Mouse (Mus musculus): ENCODE measurements at regions not wholly inside any gene's neighbourhood (a gene's known extent, or its start where the extent isn't known, plus 50 kb on each side); places are given as distances from the start of the nearest gene placed in this dataset.
A peak's percentile ranks its signal among the peaks of the same experiment; 100 is the strongest.

GRCm38 (mm10) chr14:84928161-84928560, 484.8 kb downstream of the Pcdh17 start:
- DNase-seq: peak; percentile 9

GRCm38 (mm10) chr14:84934094-84934493, 490.7 kb downstream of the Pcdh17 start:
- DNase-seq: peak; percentile 22

GRCm38 (mm10) chr14:84955300-84955699, 511.9 kb downstream of the Pcdh17 start:
- no peak for DNase-seq

DNA sequence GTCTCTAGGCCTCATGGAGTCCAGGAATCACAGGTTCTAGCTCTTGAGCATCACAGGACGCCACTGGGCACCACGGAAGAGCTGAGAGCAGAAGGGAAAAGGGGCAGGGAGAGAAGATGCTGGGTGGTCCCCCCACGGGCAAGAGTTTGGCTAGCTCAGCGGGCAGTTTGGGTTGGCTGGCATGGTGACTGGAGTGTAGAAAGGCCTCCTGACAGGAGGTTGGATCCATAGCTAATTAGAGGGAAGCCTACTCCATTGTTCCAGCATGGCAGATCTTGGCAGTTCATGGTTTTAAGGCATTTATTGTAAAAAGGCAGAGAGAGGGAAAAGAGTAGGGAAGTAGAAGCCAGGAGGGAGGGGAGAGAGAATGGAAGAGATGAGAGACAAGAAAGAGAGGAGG, 544.4 kb downstream of the Pcdh17 start:
- no peak for DNase-seq

DNA sequence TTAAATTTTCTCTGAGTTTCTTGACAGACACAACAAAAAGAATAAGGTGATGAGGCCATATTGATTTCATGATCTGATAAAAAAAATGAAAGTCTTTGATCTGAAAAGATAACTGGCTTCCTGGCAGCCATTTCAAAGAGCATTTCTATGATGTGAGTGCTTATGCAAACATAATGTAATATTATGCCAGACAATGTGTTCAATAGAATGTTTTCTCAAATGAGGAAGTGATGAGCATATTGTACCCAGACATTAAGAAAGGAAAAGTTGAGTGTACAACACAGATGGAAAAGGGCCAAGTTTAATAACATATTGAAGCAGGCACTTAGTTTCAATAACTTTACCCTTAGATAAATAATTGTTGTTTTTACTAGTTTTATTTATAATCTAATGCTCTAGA, 569.0 kb downstream of the Pcdh17 start:
- DNase-seq: no peak

Measured in layer of hippocampus, adult 9-11 months (tissue).